Mouse (Mus musculus): Measurements from ENCODE around the gene Hes3. TPM values are rescaled to one million over a fixed set of nuclear protein-coding genes. Genes with fewer than 3 reads are reported as not detected.

Hes3 gene
- polyA plus RNA-seq, 1 experiment from 2014 or later = not detected

DNA sequence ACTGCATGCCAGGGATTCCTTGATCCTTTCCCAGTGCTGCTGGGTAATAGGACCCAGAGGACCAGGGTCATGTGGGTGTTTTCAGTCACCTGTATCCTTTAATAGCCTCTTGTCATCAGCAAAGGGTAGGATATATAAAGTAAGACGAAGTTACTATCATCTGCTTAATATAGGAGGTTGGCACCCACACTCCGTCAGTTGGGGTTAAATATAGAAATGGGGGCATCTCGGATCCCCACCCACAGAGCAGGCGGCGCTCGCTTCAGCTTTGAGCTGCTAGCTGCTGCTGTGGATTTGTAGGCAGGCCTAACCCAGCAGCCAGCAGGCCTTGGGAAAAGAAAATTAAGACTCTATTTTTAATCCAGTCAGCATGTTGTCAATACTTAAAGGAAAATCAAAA lies 45.5 kb downstream of the Hes3 start:
- no peaks in the 10 kb centered on the region for H3K9me3 ChIP-seq (replicated peaks; ENCODE audit: control insufficient read depth, low read length)
- H3K9ac ChIP-seq (ENCODE audit: low read depth, low read length) = no peak overlapping the region
- peak overlapping the region; percentile 16 for H3K27ac ChIP-seq (ENCODE audit: low read depth, low read length)
- H3K4me1 ChIP-seq (ENCODE audit: control insufficient read depth, insufficient read depth, low read length) = peaks cover 39% of the 10 kb centered on the region
- H3K36me3 ChIP-seq (ENCODE audit: control insufficient read depth, insufficient read depth, low read length) = peaks cover 3% of the 10 kb centered on the region; the same call in 1 of the 2 replicates
- 41% methylated on average over 6 of the region's 6 CpGs for WGBS (ENCODE audit: insufficient replicate concordance)
- no peak for ATAC-seq (replicated peaks; ENCODE audit: insufficient number of reproducible peaks, low FRiP score, low TSS enrichment)
- H3K4me2 ChIP-seq = no peak overlapping the region
- no peak overlapping the region for H3K4me3 ChIP-seq (ENCODE audit: low read depth, low read length)
- no peaks in the 10 kb centered on the region for H3K27me3 ChIP-seq (ENCODE audit: control insufficient read depth, insufficient read depth, low read length)

DNA sequence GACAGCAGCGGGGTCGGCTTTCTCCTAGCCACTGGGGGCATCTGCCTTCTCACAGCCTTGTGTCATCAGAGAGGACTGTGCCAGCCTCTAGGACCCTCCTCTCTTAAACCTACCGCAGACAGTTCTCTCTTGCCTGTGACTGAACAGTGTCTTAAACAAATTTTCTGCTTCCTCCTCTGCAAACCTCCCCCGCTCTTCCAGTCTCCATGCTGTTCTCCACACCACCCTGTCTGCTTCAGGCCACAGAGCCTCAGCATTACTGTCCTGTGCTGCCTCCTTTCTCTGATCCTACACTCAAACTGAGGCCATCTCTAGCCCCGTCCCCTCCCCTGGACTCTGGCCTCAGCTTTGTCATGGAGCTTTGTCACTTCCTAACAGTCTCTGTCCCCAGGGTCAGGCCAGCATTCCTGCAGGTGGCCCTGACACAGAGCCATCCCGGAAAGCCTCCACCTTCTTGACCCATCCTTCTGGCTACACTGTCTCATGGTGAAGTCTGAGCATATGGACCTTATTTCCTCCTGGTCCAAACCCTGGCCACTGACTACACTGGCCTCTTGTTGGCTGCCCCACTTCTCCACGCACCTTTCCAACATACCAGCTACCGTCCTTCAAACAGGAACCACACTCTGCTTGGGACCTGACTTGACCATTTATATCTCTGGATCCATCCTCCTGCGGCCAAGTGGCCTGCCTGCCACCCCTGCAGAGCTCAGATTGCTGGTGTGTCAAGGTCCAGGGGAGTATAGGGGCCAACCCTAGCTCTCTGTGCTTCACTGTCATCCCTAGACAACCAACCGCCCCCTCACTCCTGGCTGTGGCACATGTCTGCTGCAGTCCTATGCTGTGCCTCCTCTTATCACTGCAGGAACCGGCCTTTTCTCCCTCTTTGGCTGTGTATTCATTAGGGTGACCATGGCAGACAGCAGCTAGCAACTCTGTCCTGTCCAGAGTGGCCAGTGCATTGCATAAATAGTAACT lies 46.6 kb downstream of the Hes3 start:
- Histone ChIP-seq H3K4me2 (no peak overlapping the region), H3K4me1 (ENCODE audit: control insufficient read depth, insufficient read depth, low read length) (peaks cover 48% of the 10 kb centered on the region), H3K27me3 (ENCODE audit: control insufficient read depth, insufficient read depth, low read length) (no peaks in the 10 kb centered on the region), H3K36me3 (ENCODE audit: control insufficient read depth, insufficient read depth, low read length) (no peaks in the 10 kb centered on the region), H3K9me3 (replicated peaks; ENCODE audit: control insufficient read depth, low read length) (no peaks in the 10 kb centered on the region), H3K9ac (ENCODE audit: low read depth, low read length) (0 out of 2 replicates have a peak overlapping the region, but pooled peaks have one; percentile 16), H3K27ac (ENCODE audit: low read depth, low read length) (peak overlapping the region; percentile 32), H3K4me3 (ENCODE audit: low read depth, low read length) (no peak overlapping the region)
- ATAC-seq (replicated peaks; ENCODE audit: insufficient number of reproducible peaks, low FRiP score, low TSS enrichment) = no peak
- WGBS (ENCODE audit: insufficient replicate concordance) = 66% methylated on average over 11 of the region's 11 CpGs

DNA sequence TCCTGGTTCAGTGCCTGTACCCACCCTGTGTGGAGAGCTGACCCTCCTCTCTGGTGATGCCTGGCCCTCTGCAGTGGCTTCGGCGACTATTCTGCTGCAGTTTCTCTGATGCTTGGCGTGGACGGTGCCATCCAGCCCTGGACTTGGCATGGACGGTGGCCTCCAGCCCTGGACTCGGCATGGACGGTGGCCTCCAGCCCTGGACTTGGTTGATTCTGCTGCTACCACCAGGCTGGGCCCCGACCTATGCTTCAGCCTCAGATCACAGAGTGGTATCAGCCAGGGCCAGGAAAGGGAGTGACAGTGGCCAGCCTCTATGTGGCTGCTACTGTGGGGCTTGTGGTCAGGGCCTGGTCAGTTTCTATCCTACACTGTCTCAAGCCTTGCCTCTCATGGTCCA lies 47.5 kb downstream of the Hes3 start:
- 87% methylated on average over 8 of the region's 8 CpGs for WGBS (ENCODE audit: insufficient replicate concordance)
- Histone ChIP-seq H3K27ac (ENCODE audit: low read depth, low read length) (0 out of 2 replicates have a peak overlapping the region, but pooled peaks have one; percentile 8), H3K4me2 (no peak overlapping the region), H3K4me3 (ENCODE audit: low read depth, low read length) (no peak overlapping the region), H3K36me3 (ENCODE audit: control insufficient read depth, insufficient read depth, low read length) (no peaks in the 10 kb centered on the region), H3K9ac (ENCODE audit: low read depth, low read length) (no peak overlapping the region), H3K9me3 (replicated peaks; ENCODE audit: control insufficient read depth, low read length) (no peaks in the 10 kb centered on the region), H3K27me3 (ENCODE audit: control insufficient read depth, insufficient read depth, low read length) (no peaks in the 10 kb centered on the region), H3K4me1 (ENCODE audit: control insufficient read depth, insufficient read depth, low read length) (peaks cover 49% of the 10 kb centered on the region)
- no peak for ATAC-seq (replicated peaks; ENCODE audit: insufficient number of reproducible peaks, low FRiP score, low TSS enrichment)

DNA sequence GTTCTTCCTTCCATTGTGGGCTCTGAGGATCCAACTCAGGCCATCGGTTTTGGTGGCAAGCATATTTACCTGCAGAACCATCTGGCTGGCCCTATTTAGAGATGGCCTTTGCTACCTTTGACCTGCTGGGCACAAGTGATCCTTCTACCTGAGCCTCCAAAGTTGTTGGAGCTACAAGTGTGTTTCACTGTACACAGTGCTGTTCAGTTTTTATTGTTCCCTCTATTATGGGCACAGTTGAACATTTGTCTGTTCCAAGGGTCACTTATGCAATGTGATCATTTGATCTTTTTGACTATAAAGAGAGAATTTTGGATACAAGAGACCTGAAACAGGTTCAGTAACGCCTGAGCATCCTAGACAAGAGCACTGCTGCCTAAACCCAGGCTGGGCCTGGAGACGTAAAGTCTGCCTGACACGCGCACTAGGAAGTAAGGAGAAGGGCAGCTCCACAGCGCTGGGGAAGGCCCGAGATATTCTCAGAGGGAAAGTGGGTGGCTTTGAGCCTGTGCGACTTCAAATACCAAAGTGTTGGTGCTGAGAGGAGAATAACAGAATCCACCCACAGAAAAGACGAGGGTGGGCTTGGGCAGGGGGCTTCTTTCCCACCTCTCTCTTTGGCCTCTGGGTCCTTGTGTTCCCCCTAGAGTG lies 48.1 kb downstream of the Hes3 start:
- Histone ChIP-seq H3K4me1 (ENCODE audit: control insufficient read depth, insufficient read depth, low read length) (peaks cover 55% of the 10 kb centered on the region), H3K27ac (ENCODE audit: low read depth, low read length) (no peak overlapping the region), H3K9ac (ENCODE audit: low read depth, low read length) (no peak overlapping the region)

DNA sequence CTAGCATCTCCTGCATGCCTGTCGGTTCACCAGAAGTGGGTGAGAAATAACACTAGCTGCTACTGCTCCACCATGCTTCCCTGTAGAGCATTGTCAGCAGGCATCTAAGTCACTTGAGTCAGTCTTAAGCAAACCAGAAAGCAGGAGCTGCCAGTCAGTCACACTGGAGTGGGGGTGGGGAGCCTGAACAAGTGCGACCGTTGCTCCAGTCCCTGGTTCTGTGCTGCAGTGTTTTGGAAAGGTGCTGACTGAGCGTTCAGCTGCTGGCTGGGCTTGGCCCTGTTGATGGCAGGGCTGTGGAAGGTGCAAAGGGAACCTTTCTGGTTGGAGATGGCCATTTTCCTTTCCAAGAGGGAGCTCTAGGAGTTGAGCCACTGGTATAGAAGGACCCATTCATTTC lies 51.5 kb downstream of the Hes3 start:
- Histone ChIP-seq H3K36me3 (ENCODE audit: control insufficient read depth, insufficient read depth, low read length) (no peaks in the 10 kb centered on the region), H3K9me3 (replicated peaks; ENCODE audit: control insufficient read depth, low read length) (no peaks in the 10 kb centered on the region), H3K27ac (ENCODE audit: low read depth, low read length) (no peak overlapping the region), H3K4me3 (ENCODE audit: low read depth, low read length) (no peak overlapping the region), H3K4me2 (no peak overlapping the region), H3K4me1 (ENCODE audit: control insufficient read depth, insufficient read depth, low read length) (peaks cover 29% of the 10 kb centered on the region), H3K27me3 (ENCODE audit: control insufficient read depth, insufficient read depth, low read length) (no peaks in the 10 kb centered on the region), H3K9ac (ENCODE audit: low read depth, low read length) (no peak overlapping the region)
- WGBS (ENCODE audit: insufficient replicate concordance) = 36% methylated on average over 4 of the region's 4 CpGs
- ATAC-seq (replicated peaks; ENCODE audit: insufficient number of reproducible peaks, low FRiP score, low TSS enrichment) = no peak

More for the DNA sequence above, 48.1 kb downstream of the Hes3 start:
- H3K9me3 ChIP-seq (replicated peaks; ENCODE audit: control insufficient read depth, low read length) = no peaks in the 10 kb centered on the region
- H3K4me3 ChIP-seq (ENCODE audit: low read depth, low read length) = no peak overlapping the region
- WGBS (ENCODE audit: insufficient replicate concordance) = 77% methylated on average over 9 of the region's 9 CpGs
- no peak for ATAC-seq (replicated peaks; ENCODE audit: insufficient number of reproducible peaks, low FRiP score, low TSS enrichment)
- H3K36me3 ChIP-seq (ENCODE audit: control insufficient read depth, insufficient read depth, low read length) = no peaks in the 10 kb centered on the region
- no peak overlapping the region for H3K4me2 ChIP-seq
- H3K27me3 ChIP-seq (ENCODE audit: control insufficient read depth, insufficient read depth, low read length) = no peaks in the 10 kb centered on the region

Other genes with a start within 250 kb of the Hes3 start
- gene Plekhg5, start 219.2 kb downstream of the Hes3 start, polyA plus RNA-seq (2014; fragmentation: Nextera tagmentation; extraction: Ambion mirVana) = 6.6 and 7.0 TPM in 2 replicates
- gene Tnfrsf25, start 175.7 kb downstream of the Hes3 start, polyA plus RNA-seq (2014; fragmentation: Nextera tagmentation; extraction: Ambion mirVana) = 0.27 and 0.58 TPM in 2 replicates
- gene Espn, start 139.3 kb downstream of the Hes3 start, polyA plus RNA-seq (2014; fragmentation: Nextera tagmentation; extraction: Ambion mirVana) = 0.90 and 1.3 TPM in 2 replicates
- gene Hes2, start 132.8 kb downstream of the Hes3 start, polyA plus RNA-seq (2014; fragmentation: Nextera tagmentation; extraction: Ambion mirVana) = 0.07 TPM in 1 of 2 replicates, not detected in the other
- gene Acot7, start 113.5 kb downstream of the Hes3 start, polyA plus RNA-seq (2014; fragmentation: Nextera tagmentation; extraction: Ambion mirVana) = 53.1 and 53.6 TPM in 2 replicates
- gene Gpr153, start 17.4 kb downstream of the Hes3 start, polyA plus RNA-seq (2014; fragmentation: Nextera tagmentation; extraction: Ambion mirVana) = 7.8 and 9.0 TPM in 2 replicates
- gene Icmt, start 5.6 kb upstream of the Hes3 start, polyA plus RNA-seq (2014; fragmentation: Nextera tagmentation; extraction: Ambion mirVana) = 15.9 and 22.6 TPM in 2 replicates
- 27.4 and 27.5 TPM in 2 replicates for gene Rnf207, start 27.3 kb upstream of the Hes3 start, polyA plus RNA-seq (2014; fragmentation: Nextera tagmentation; extraction: Ambion mirVana)
- 285 and 300 TPM in 2 replicates for gene Rpl22, start 34.1 kb upstream of the Hes3 start, polyA plus RNA-seq (2014; fragmentation: Nextera tagmentation; extraction: Ambion mirVana)
- 0.04 and 0.07 TPM in 2 replicates for gene Chd5, start 47.0 kb upstream of the Hes3 start, polyA plus RNA-seq (2014; fragmentation: Nextera tagmentation; extraction: Ambion mirVana)
- gene Nphp4, start 185.0 kb upstream of the Hes3 start, polyA plus RNA-seq (2014; fragmentation: Nextera tagmentation; extraction: Ambion mirVana) = 1.7 and 1.9 TPM in 2 replicates
- 2.2 and 3.5 TPM in 2 replicates for gene Kcnab2, start 186.2 kb upstream of the Hes3 start, polyA plus RNA-seq (2014; fragmentation: Nextera tagmentation; extraction: Ambion mirVana)

Data from heart, embryonic 11.5 days (tissue).